Mouse (Mus musculus) stomach, embryonic 16.5 days (tissue): ENCODE results near the gene Zfp599. TPM values are rescaled to one million over a fixed set of nuclear protein-coding genes. Genes with fewer than 3 reads are reported as not detected.
"Not testable (repeated sequence)": the region's sequence is repeated elsewhere in the genome, so short reads cannot be mapped to it uniquely, and the experiment has no call there.

Experiments
- ATAC-seq: fragments of 200-750 bp; cut with Nextera tagmentation; 2 replicates; pipeline ENCODE4 v1.8.0; 2017; ENCODE audit warnings: moderate number of reproducible peaks, moderate TSS enrichment; ENCODE audit not compliant: insufficient read depth, low FRiP score
- H3K27ac ChIP-seq: fragments of 300-500 bp; sonication (generic); 2 replicates; pipeline ENCODE4 v1.5.1; 2014; ENCODE audit warnings: low read length
- H3K27me3 ChIP-seq: fragments of 300-500 bp; sonication (generic); 2 replicates; pipeline ENCODE4 v1.6.1; 2014; ENCODE audit warnings: low read length, control low read depth, mixed read lengths; ENCODE audit not compliant: control insufficient read depth, insufficient read depth
- H3K36me3 ChIP-seq: fragments of 300-500 bp; sonication (generic); 2 replicates; pipeline ENCODE4 v1.6.1; 2014; ENCODE audit warnings: low read length; ENCODE audit not compliant: control insufficient read depth, insufficient read depth
- H3K4me1 ChIP-seq: fragments of 300-500 bp; sonication (generic); 2 replicates; pipeline ENCODE4 v1.6.1; 2014; ENCODE audit warnings: low read length, control low read depth, mixed read lengths; ENCODE audit not compliant: control insufficient read depth, insufficient read depth
- H3K4me2 ChIP-seq: fragments of 300-500 bp; sonication (generic); 2 replicates; pipeline ENCODE4 v1.6.1; 2014; ENCODE audit warnings: low read depth, low read length, mixed read lengths
- H3K4me3 ChIP-seq: fragments of 300-500 bp; sonication (generic); replicated peaks from 2 replicates; pipeline ENCODE4 v1.5.1; 2014; ENCODE audit warnings: mild to moderate bottlenecking, low read length
- H3K9ac ChIP-seq: fragments of 300-500 bp; sonication (generic); 2 replicates; pipeline ENCODE4 v1.6.1; 2014; ENCODE audit warnings: low read length
- H3K9me3 ChIP-seq: fragments of 300-500 bp; sonication (generic); replicated peaks from 2 replicates; pipeline ENCODE4 v1.6.1; 2016; ENCODE audit warnings: low read length, control low read depth; ENCODE audit not compliant: control insufficient read depth
- WGBS: fragments of 180-500 bp; shearing (Covaris S2); extraction: QIAGEN DNeasy Blood & Tissue Kit; methylation state at CpG from one replicate; pipeline ENCODE4 v1.1.7; 2014; 5-methylcytosine and 5-hydroxymethylcytosine counted together
- polyA plus RNA-seq: library from polyadenylated mRNA; unstranded; fragments of >200 nt; fragmentation: Nextera tagmentation; extraction: Ambion mirVana; gene quantifications from 2 replicates; pipeline ENCODE4 v1.2.1, GENCODE M21; 2015

Gene Zfp599
- polyA plus RNA-seq, result 2.7 and 3.3 TPM in 2 replicates

DNA sequence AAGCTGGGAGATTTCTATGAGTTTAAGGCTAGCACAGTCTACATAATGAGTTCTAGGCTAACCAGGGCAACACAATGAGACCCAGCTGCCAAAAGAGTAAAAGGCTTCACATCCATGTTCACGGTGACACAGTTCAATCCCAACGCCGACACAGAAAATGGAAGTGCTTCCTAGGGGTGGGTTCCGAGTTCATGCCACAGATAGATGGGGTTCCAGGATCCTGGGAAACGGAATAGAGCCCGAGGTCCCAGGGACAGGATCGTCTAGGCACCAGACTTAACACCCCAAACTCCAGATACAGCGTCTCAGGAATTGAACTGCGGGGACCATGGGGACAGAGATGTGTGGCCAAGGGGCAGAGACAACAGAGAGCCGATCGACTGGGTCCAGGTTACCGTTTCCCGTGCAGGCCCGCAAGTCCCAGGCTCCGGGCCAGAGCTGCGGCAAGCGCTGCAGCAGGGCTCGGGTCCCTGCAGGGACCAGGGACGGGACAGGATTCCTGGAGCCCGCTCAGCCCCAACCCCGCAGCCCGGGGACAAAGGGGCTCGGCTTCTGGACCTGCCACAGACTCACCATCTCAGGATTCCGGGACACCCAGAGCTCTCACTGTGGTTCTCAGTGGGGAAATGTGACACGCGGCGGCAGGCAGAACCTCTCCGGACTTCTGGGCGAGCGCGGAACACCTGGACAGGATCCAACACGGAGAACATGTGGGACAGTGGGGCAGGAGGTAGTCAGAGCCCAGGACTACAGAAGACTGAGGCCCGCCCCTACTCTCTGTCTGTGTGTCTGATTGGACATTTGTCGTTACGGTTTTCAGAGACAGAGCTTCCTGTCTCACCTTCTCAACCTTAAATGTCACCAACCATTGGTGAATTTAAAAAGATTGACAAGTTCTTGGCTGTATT, at the start of gene Zfp599:
Gene Zfp599 (minus strand): TSS at position 712 of the 908 bp plus-strand sequence.
- Histone ChIP-seq H3K4me2 (peak within 1 kb of the TSS; percentile 84), H3K27me3 (no peaks in the 10 kb centered on the region), H3K4me3 (peak within 1 kb of the TSS; percentile 73), H3K9me3 (peaks cover 4% of the 10 kb centered on the region; the same call in 1 of the 2 replicates), H3K9ac (peak within 1 kb of the TSS; percentile 87), H3K36me3 (peaks cover 9% of the 10 kb centered on the region; the same call in 1 of the 2 replicates), H3K4me1 (no peaks in the 10 kb centered on the region), H3K27ac (peak within 1 kb of the TSS; percentile 27)
- 2% methylated on average over 35 of the region's 35 CpGs for WGBS
- ATAC-seq, result peak; percentile 96

DNA sequence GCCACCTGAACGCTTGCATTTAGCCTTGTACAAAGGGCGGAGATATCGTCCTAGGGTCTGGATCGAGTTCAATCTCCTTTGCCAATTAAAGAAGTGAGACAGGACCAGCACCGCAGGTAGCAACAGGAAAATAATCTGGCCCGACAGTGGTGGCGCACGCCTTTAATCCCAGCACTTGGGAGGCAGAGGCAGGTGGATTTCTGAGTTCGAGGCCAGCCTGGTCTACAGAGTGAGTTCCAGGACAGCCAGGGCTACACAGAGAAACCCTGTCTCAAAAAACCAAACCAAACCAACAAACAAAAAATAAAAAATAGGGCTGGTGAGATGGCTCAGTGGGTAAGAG, 48.2 kb upstream of the Zfp599 start:
- not testable (repeated sequence) for ATAC-seq
- H3K27ac ChIP-seq, result peak overlapping the region; percentile 43; the same call in 1 of the 2 replicates

DNA sequence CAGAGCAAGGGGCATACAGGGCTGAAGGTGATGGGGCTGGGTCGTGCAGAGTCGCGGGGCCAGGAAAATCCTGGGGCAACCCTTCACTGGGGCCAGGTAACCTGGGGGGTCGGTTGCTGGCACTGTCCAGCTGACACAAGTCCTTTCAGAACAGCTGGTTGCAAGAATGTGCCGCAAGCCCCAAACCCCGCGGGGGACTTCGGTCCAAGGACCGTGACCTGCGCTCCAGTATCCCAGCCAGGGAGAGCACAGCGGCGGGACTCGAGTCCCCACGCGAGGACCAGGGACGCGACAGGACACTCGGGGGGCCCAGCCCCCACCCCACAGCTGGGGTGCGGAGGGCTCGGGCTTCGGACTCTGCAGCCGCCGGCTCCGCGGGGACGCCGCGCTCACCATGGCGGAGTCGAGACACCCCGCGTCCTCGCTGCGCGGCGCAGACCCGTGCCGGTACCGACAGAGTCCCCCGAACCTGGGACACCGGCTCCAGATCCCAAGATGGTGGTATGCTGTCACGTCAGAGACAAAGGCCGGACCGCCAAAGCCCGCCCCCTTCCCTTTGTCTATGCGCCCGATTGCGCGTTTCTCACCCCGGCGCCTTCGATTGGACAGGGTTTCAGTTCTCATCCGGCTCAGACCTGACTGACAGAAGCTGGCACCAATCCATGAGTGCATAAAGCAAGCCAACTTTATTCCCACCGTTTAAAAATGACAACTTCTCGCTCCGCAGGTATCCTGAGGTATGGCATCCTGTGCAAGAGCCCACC, 47.6 kb upstream of the Zfp599 start, which contains the start of gene Zfp810:
Gene Zfp810 (minus strand): TSS at position 493 of the 764 bp plus-strand sequence.
- no peaks in the 10 kb centered on the region for H3K27me3 ChIP-seq
- peak within 1 kb of the TSS; percentile 79 for H3K4me3 ChIP-seq
- H3K9me3 ChIP-seq, result peaks cover 12% of the 10 kb centered on the region; the same call in 1 of the 2 replicates
- ATAC-seq, result peak; percentile 99
- H3K36me3 ChIP-seq, result peaks cover 22% of the 10 kb centered on the region
- WGBS, result under 1% methylated on average over 56 of the region's 56 CpGs
- H3K4me1 ChIP-seq, result peaks cover 8% of the 10 kb centered on the region
- H3K9ac ChIP-seq, result peak within 1 kb of the TSS; percentile 92
- peak within 1 kb of the TSS; percentile 90 for H3K4me2 ChIP-seq
- H3K27ac ChIP-seq, result peak within 1 kb of the TSS; percentile 70

More for the DNA sequence above, 48.2 kb upstream of the Zfp599 start:
- Histone ChIP-seq H3K9me3 (peaks cover 12% of the 10 kb centered on the region; the same call in 1 of the 2 replicates), H3K4me3 (peak overlapping the region; percentile 79), H3K4me2 (peak overlapping the region; percentile 90), H3K9ac (peak overlapping the region; percentile 92), H3K36me3 (peaks cover 17% of the 10 kb centered on the region; the same call in 1 of the 2 replicates)
- H3K27me3 ChIP-seq, H3K4me1 ChIP-seq: not testable (repeated sequence)
- 14% methylated on average over 9 of the region's 9 CpGs for WGBS

DNA sequence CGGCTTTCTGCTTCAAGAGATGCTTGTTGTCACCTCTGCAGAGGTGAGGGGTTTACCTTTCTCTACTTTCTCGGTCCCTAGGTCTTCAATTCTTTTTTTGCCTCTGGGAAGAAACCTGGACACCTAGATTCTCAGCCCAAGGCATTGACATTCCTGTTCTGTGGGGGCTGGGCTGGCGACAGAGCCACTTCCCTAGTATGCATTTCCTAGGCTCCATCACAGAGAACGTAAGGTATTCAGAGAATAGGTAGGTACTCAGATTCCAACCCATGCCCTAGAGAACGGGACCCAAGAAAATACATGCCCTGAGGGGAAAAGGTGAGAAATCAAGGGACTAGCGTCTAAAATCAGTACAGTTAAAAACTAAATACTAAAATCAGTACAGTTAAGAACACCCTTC, 47.0 kb upstream of the Zfp599 start:
- ATAC-seq, result no peak
- Histone ChIP-seq H3K27me3 (no peaks in the 10 kb centered on the region), H3K4me2 (peak overlapping the region; percentile 90), H3K27ac (peak overlapping the region; percentile 31; the same call in 1 of the 2 replicates), H3K4me3 (peak overlapping the region; percentile 79), H3K9ac (peak overlapping the region; percentile 92), H3K9me3 (peaks cover 8% of the 10 kb centered on the region; the same call in 1 of the 2 replicates), H3K4me1 (peaks cover 8% of the 10 kb centered on the region), H3K36me3 (peaks cover 26% of the 10 kb centered on the region)
- 10% methylated on average over 6 of the region's 6 CpGs for WGBS

DNA sequence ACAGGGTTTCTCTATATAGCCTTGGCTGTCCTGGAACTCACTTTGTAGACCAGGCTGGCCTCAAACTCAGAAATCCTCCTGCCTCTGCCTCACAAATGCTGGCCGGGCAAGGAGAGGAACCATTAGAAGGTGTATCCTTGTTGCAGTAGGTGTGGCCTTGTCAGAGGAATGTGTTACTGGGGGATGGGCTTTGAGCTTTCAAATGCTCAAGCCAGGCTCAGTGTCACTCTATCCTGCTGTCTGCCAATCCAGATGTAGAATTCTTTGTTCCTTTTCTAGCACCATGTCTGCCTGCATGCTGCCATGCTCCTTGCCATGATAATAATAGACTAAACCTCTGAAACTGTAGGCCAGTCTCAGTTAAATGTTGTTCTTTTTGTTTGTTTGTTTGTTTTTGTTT, 42.5 kb upstream of the Zfp599 start:
- H3K4me3 ChIP-seq, result no peak overlapping the region
- no peak overlapping the region for H3K27ac ChIP-seq
- no peak overlapping the region for H3K4me2 ChIP-seq
- no peaks in the 10 kb centered on the region for H3K27me3 ChIP-seq
- H3K4me1 ChIP-seq, result peaks cover 8% of the 10 kb centered on the region
- H3K36me3 ChIP-seq, result peaks cover 45% of the 10 kb centered on the region
- WGBS, result 92% methylated on average over 1 of the region's 1 CpGs
- no peak for ATAC-seq
- H3K9me3 ChIP-seq, result peaks cover 5% of the 10 kb centered on the region; the same call in 1 of the 2 replicates
- H3K9ac ChIP-seq, result no peak overlapping the region

DNA sequence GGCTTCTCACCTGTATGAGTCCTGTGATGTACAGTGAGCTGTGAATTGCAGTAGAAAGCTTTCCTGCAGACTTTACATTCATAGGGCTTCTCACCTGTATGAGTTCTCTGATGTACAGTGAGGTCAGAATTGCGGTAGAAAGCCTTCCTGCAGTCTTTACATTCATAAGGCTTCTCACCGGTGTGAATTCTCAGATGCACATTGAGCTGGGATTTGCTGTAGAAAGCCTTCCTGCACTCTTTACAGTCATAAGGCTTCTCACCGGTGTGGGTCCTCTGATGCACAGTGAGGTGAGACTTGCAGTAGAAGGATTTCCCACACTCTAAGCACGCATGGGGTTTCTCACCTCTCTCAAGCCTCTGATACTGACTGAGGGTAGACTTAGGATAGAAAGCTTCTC, 19.0 kb upstream of the Zfp599 start:
- 94% methylated on average over 4 of the region's 4 CpGs for whole genome bisulfite sequencing
- peaks cover 70% of the 10 kb centered on the region for H3K36me3 ChIP-seq

DNA sequence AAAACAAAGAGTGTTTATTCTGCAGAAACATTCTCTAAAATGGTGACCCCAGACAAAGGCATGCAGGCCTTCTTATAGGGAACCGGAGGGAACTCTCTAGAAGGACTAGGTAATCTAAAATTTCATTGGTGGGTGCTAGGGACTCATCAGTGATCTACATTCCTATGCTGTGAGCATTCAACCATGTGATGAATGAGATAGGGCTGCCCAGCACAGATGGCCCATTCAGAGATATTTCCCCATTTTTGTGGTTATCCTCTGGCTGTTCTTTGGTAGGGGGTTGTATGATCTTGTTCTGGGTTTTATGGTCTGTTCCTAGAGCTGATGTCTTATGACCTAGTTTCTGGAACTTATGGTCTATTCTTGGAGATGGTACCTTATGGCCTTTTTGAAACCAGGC, 9.2 kb upstream of the Zfp599 start:
- Histone ChIP-seq H3K4me3 (no peak overlapping the region), H3K4me1 (no peaks in the 10 kb centered on the region), H3K36me3 (no peaks in the 10 kb centered on the region), H3K27ac (no peak overlapping the region), H3K4me2 (no peak overlapping the region), H3K27me3 (no peaks in the 10 kb centered on the region), H3K9me3 (no peaks in the 10 kb centered on the region), H3K9ac (no peak overlapping the region)
- ATAC-seq, result no peak
- 86% methylated on average over 1 of the region's 1 CpGs for WGBS

More for the DNA sequence above, 19.0 kb upstream of the Zfp599 start:
- no peaks in the 10 kb centered on the region for H3K4me1 ChIP-seq
- peaks cover 46% of the 10 kb centered on the region for H3K9me3 ChIP-seq
- H3K9ac ChIP-seq, result no peak overlapping the region
- no peak for ATAC-seq
- H3K4me3 ChIP-seq, result no peak overlapping the region
- H3K4me2 ChIP-seq, result no peak overlapping the region
- no peak overlapping the region for H3K27ac ChIP-seq
- H3K27me3 ChIP-seq, result no peaks in the 10 kb centered on the region

DNA sequence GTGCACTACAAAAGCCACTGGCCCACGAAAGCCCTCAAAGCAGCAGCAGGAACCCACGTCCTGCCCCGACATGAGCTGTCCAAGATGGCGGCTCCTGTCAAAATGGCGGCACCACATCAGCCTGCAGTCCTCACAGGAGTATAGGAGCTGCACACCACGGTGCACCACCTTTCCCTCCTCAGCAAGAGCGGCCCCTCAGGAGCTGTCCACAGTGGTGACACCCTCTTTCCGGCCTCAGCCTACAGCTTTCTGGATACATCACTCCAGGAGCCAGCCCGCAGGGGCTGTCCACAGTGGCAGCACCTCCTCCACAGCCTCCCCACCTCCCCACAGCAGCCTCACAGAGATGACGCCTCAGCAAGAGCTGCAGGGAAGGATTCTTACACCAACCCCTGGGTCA, 2.9 kb upstream of the Zfp599 start:
- Histone ChIP-seq H3K4me1 (no peaks in the 10 kb centered on the region), H3K9ac (no peak overlapping the region), H3K27ac (no peak overlapping the region), H3K4me3 (no peak overlapping the region), H3K27me3 (no peaks in the 10 kb centered on the region), H3K4me2 (no peak overlapping the region), H3K9me3 (no peaks in the 10 kb centered on the region), H3K36me3 (no peaks in the 10 kb centered on the region)
- WGBS, result 82% methylated on average over 10 of the region's 10 CpGs
- ATAC-seq, result no peak
